In the genomic region with DNA sequence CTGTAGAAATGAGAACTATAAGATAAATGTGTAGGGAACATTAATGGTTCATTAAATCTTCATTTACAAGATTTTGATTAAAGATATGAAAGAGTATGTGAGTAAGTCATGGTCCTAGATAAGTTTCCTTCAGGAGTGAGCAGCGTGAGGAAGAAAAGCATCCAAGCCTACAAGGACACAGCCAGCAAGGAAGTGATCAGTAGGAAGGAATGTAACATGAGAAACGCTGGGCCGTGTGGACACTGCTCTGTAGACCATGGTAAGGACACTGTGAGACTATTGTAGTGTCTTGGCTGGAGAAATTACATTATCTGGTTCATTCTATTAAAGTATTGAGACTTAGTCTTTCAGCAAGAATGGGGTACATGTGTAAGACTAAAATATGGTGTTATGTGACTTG, we compare ENCODE assay signal across 25 mouse cellular contexts. TPM values are rescaled to one million over a fixed set of nuclear protein-coding genes. Genes with fewer than 3 reads are reported as not detected.
"Had no signal": no experiment of that assay in that cellular context is flagged by ENCODE, and none has a peak within 500 bp of the region (broad histone marks: within the 10 kb centered on the region; RNA-seq: fewer than 3 reads in every experiment).

No protein-coding gene starts in this region.

- H3K4me2 ChIP-seq: lung, embryonic 14.5 days; midbrain, embryonic 12.5 days; neural tube, embryonic 13.5 days; neural tube, embryonic 15.5 days had no signal

- H3K9me3 ChIP-seq: midbrain, embryonic 10.5 days; midbrain, embryonic 12.5 days; neural tube, embryonic 13.5 days; neural tube, embryonic 15.5 days had no signal

- H3K4me3 ChIP-seq: midbrain, embryonic 10.5 days; midbrain, embryonic 12.5 days; myocyte; neural tube, embryonic 13.5 days; neural tube, embryonic 15.5 days had no signal

- ATAC-seq: midbrain, embryonic 16.5 days had no signal

- H3K4me1 ChIP-seq: midbrain, embryonic 10.5 days; midbrain, embryonic 12.5 days; neural tube, embryonic 13.5 days; neural tube, embryonic 15.5 days had no signal

- DNase-seq: lung, adult 18-20 months; lung, embryonic 14.5 days; lung, postnatal 10 days; lung, postnatal 4 days; midbrain, embryonic 14.5 days; retina, postnatal 1 day; right cerebral cortex, adult 18-20 months; right cerebral cortex, postnatal 25 days; right cerebral cortex, postnatal 4 days; spleen, adult 18-20 months; thymus, adult 18-20 months; thymus, postnatal 14 days; thymus, postnatal 36 days had no signal

- H3K27me3 ChIP-seq: midbrain, embryonic 12.5 days; neural tube, embryonic 13.5 days; neural tube, embryonic 15.5 days had no signal

- H3K9ac ChIP-seq: lung, embryonic 14.5 days; midbrain, embryonic 12.5 days; neural tube, embryonic 13.5 days; neural tube, embryonic 15.5 days had no signal

- H3K36me3 ChIP-seq: midbrain, embryonic 10.5 days; midbrain, embryonic 12.5 days; neural tube, embryonic 13.5 days; neural tube, embryonic 15.5 days had no signal

- H3K27ac ChIP-seq: midbrain, embryonic 10.5 days; midbrain, embryonic 12.5 days; neural tube, embryonic 13.5 days; neural tube, embryonic 15.5 days had no signal

RNA-seq across cellular contexts. Expression of a gene that starts 19.2 kb away (rescaled TPM):
- polyA plus RNA-seq: lung, embryonic 14.5 days; lung, embryonic 16.5 days; midbrain, embryonic 10.5 days; midbrain, embryonic 12.5 days; midbrain, embryonic 14.5 days; midbrain, embryonic 16.5 days; myocyte; neural tube, embryonic 11.5 days; neural tube, embryonic 13.5 days; neural tube, embryonic 15.5 days; small intestine, adult 2 months; stomach, embryonic 14.5 days; stomach, embryonic 16.5 days; thymus, postnatal 0 days had no signal
